Mouse (Mus musculus): ENCODE data around the gene Ptpn22. TPM values are rescaled to one million over a fixed set of nuclear protein-coding genes. Genes with fewer than 3 reads are reported as not detected.

Gene Ptpn22
- total and polyA plus RNA-seq, 2 experiments from 2014 or later = 0.31 to 0.40 TPM

DNA sequence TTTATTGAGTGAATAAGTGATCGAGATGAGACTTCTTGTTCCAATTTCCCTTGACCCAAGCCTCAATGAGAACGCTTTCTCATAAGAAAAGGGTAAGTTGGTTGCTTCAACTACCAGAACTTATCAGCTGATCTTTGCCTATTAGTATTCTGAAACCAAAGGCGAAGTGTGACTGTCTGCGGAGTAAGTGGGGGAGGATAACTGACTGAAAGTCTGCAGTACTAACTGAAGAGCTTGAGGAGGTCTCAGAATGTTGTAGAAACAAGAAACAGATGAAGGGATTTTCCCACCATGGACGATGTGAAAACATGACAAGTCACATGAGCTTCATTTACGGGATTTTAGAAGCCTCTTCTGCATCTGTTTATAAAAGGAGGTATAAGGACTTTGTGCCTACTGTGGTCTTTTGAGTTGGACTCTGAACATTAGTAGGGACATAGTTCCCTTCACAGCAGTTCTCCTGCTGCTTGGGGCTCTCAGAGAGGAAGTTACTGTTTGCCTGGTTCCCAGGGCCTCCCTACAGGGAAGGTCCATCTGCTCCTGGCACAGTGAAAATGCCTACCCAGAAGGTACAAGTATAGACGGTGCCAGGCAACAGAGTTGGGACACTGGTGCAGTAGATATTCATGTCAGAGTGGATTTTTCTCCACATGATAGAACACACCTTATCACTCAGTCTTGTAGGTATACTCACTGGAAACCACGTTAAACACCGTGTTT lies 8.8 kb upstream of the Ptpn22 start:
- DNase-seq (ENCODE audit: low spot score) (peak; percentile 10), ATAC-seq (no peak)
- H3K4me1 ChIP-seq (ENCODE audit: insufficient read depth, low read length) = no peaks in the 10 kb centered on the region
- H3K4me3 ChIP-seq (ENCODE audit: low read length) = no peak overlapping the region
- no peak overlapping the region for H3K9ac ChIP-seq (replicated peaks; ENCODE audit: low read length)
- H3K4me2 ChIP-seq (ENCODE audit: low read depth, low read length) = no peak overlapping the region
- H3K36me3 ChIP-seq (ENCODE audit: insufficient read depth, low read length) = no peaks in the 10 kb centered on the region
- H3K9me3 ChIP-seq (ENCODE audit: low read length) = no peaks in the 10 kb centered on the region
- H3K27me3 ChIP-seq (ENCODE audit: insufficient read depth, low read length) = no peaks in the 10 kb centered on the region
- WGBS = 77% methylated on average over 9 of the region's 9 CpGs
- no peak overlapping the region for H3K27ac ChIP-seq
- TF ChIP-seq CTCF (IDR thresholded peaks at IDR 0.05; ENCODE audit: low read depth) = no peak

DNA sequence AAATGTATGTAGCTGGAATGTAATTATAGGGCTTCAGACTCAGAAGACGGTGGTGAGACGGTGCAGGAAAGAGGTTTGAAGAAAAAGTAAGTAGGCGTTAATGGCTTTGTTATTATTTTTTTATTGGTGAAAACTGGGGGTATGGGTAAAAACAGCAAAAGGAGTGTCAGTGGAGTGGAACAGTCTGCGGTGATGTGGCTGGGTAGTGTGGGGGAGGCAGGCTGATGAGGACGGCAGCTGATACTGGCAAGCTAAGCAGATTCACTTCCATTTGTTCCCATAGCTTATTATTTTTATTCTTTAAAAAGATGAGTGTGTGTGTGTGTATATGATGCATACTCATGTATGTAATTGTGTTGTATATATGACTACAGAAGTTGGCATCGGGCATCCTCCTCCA lies 8.1 kb upstream of the Ptpn22 start:
- no peaks in the 10 kb centered on the region for H3K36me3 ChIP-seq (ENCODE audit: insufficient read depth, low read length)
- TF ChIP-seq CTCF (IDR thresholded peaks at IDR 0.05; ENCODE audit: low read depth) = no peak
- no peaks in the 10 kb centered on the region for H3K27me3 ChIP-seq (ENCODE audit: insufficient read depth, low read length)
- no peaks in the 10 kb centered on the region for H3K9me3 ChIP-seq (ENCODE audit: low read length)
- 88% methylated on average over 6 of the region's 6 CpGs for WGBS
- H3K4me1 ChIP-seq (ENCODE audit: insufficient read depth, low read length) = no peaks in the 10 kb centered on the region
- H3K27ac ChIP-seq = no peak overlapping the region
- no peak for ATAC-seq
- no peak overlapping the region for H3K9ac ChIP-seq (replicated peaks; ENCODE audit: low read length)
- no peak for DNase-seq (ENCODE audit: low spot score)
- H3K4me2 ChIP-seq (ENCODE audit: low read depth, low read length) = no peak overlapping the region
- H3K4me3 ChIP-seq (ENCODE audit: low read length) = no peak overlapping the region

DNA sequence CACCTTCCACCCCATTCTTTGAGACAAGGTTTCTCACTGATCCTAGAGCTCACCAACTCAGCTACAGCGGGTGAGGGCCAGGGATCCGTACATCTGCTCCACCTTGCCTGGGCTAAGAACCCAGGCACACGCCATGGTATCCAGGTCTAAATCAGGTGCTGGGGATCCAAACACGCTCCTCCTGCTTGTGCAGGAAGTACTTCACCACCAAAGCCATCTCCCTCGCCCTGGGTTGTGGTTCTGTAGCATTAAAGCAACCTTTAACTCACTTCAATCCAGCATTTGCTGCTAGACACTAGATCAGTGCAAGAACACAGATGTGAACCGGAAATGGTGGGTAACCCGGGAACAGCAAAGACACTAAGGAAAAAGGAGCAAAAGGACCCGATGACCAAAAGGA lies 7.7 kb upstream of the Ptpn22 start:
- ATAC-seq (no peak), DNase-seq (ENCODE audit: low spot score) (no peak)
- no peaks in the 10 kb centered on the region for H3K36me3 ChIP-seq (ENCODE audit: insufficient read depth, low read length)
- no peaks in the 10 kb centered on the region for H3K4me1 ChIP-seq (ENCODE audit: insufficient read depth, low read length)
- TF ChIP-seq CTCF (IDR thresholded peaks at IDR 0.05; ENCODE audit: low read depth) = no peak
- H3K27me3 ChIP-seq (ENCODE audit: insufficient read depth, low read length) = no peaks in the 10 kb centered on the region
- no peaks in the 10 kb centered on the region for H3K9me3 ChIP-seq (ENCODE audit: low read length)
- no peak overlapping the region for H3K9ac ChIP-seq (replicated peaks; ENCODE audit: low read length)
- no peak overlapping the region for H3K4me3 ChIP-seq (ENCODE audit: low read length)
- H3K27ac ChIP-seq = no peak overlapping the region
- no peak overlapping the region for H3K4me2 ChIP-seq (ENCODE audit: low read depth, low read length)
- 87% methylated on average over 8 of the region's 8 CpGs for WGBS

DNA sequence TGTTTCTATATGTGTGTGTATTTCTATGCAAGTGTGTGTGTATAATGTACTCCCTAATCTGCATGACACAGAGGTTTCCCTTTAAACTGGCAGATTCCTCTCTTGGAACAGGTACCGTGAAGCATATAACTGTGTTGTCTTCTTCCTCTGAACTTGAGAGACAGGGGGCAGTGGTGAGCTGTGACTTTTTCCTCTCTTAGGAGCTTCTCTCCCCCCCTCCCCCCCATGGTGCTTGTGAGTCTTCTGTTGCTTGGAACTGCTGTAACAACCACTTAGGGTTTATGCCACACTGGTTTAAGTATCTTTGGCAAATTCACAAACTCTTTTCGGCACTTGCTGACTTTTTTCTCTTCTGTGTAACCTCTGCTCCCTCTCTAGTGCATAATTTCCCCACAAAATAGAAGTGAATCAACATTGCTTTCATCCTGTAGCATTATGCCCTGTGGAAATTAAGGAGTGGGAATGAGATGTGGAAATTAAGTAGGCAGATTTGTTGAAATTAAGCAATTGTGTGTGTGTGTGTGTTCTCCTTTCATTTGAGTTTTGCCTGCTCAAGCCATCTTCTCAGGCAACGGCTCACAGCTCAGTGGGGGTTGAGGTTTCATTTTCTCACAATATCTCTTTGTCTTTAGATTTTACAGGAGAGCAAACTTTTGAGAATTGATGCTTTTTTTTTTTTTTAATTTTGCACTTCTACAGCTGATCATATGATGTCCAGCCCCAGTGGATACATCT lies 6.9 kb upstream of the Ptpn22 start:
- no peak overlapping the region for H3K9ac ChIP-seq (replicated peaks; ENCODE audit: low read length)
- 49% methylated on average over 3 of the region's 3 CpGs for WGBS
- H3K27me3 ChIP-seq (ENCODE audit: insufficient read depth, low read length) = no peaks in the 10 kb centered on the region
- peak; percentile 66 for TF ChIP-seq CTCF (IDR thresholded peaks at IDR 0.05; ENCODE audit: low read depth)
- ATAC-seq (peak; percentile 58; the same call in 1 of the 2 replicates), DNase-seq (ENCODE audit: low spot score) (peak; percentile 64)
- H3K9me3 ChIP-seq (ENCODE audit: low read length) = no peaks in the 10 kb centered on the region
- no peak overlapping the region for H3K27ac ChIP-seq
- no peaks in the 10 kb centered on the region for H3K36me3 ChIP-seq (ENCODE audit: insufficient read depth, low read length)
- H3K4me3 ChIP-seq (ENCODE audit: low read length) = no peak overlapping the region
- no peak overlapping the region for H3K4me2 ChIP-seq (ENCODE audit: low read depth, low read length)
- H3K4me1 ChIP-seq (ENCODE audit: insufficient read depth, low read length) = no peaks in the 10 kb centered on the region

DNA sequence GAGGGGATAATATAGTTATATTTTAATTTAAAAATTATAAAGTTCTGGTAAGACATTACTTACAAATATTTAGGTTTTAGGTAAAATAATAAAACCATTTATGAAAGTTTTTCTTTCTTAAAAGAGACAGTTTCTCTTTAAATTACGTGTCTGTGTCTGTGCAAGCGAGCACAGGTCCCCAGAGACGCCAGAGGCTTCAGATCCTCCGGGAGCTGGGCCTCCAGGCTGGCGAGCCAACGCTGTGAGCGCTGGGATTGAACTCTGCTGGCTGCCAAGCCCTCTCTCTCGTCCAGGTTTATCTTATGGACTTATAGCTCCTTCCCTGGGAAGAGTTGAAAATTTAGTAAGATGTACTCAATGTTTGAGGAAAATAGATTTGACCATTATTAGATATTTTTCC lies 5.8 kb upstream of the Ptpn22 start:
- no peaks in the 10 kb centered on the region for H3K27me3 ChIP-seq (ENCODE audit: insufficient read depth, low read length)
- H3K9me3 ChIP-seq (ENCODE audit: low read length) = no peaks in the 10 kb centered on the region
- no peaks in the 10 kb centered on the region for H3K4me1 ChIP-seq (ENCODE audit: insufficient read depth, low read length)
- H3K4me2 ChIP-seq (ENCODE audit: low read depth, low read length) = no peak overlapping the region
- ATAC-seq = no peak
- H3K4me3 ChIP-seq (ENCODE audit: low read length) = no peak overlapping the region
- no peak for TF ChIP-seq CTCF (IDR thresholded peaks at IDR 0.05; ENCODE audit: low read depth)
- DNase-seq (ENCODE audit: low spot score) = peak; percentile 48
- no peaks in the 10 kb centered on the region for H3K36me3 ChIP-seq (ENCODE audit: insufficient read depth, low read length)
- 51% methylated on average over 8 of the region's 8 CpGs for WGBS
- no peak overlapping the region for H3K27ac ChIP-seq
- H3K9ac ChIP-seq (replicated peaks; ENCODE audit: low read length) = no peak overlapping the region

DNA sequence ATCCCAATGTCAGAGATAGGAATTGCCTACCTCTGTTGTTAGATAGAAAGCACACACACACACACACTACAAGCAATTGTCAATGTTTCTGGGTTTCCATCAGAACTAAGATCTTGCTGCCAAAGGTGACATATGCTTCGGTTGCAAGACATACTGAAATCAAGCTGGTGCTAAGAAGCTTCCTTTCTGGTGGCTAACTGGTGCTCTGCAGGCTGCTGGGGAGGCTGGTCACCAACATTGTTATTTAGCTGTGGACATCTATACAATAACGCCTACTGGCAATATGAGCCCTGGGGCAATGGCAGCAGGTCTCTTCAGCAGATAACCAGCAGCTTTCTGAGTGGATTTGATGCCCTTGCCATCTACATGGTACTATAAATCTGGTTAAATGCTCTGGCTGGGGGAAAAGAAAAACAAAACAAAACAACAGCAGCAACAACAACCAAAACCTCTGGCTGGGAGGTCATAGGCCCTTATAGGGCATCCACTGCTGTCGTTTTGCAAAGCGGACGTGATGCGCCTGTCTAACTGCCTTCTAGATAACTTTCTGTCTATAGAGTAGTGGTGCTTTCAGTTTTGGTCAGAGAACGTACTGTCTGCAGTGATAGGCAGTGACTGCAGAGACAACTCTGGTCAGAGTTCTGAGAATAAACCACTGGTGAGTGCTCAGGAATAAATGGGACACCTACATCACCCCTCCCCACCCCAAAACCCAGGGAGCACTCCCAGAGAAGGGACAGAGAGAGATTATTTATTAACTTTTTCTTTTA lies 2.4 kb upstream of the Ptpn22 start:
- H3K4me1 ChIP-seq (ENCODE audit: insufficient read depth, low read length) = no peaks in the 10 kb centered on the region; the same call in 1 of the 2 replicates
- no peaks in the 10 kb centered on the region for H3K27me3 ChIP-seq (ENCODE audit: insufficient read depth, low read length)
- no peaks in the 10 kb centered on the region for H3K36me3 ChIP-seq (ENCODE audit: insufficient read depth, low read length)
- no peak overlapping the region for H3K4me2 ChIP-seq (ENCODE audit: low read depth, low read length)
- TF ChIP-seq CTCF (IDR thresholded peaks at IDR 0.05; ENCODE audit: low read depth) = no peak
- H3K9ac ChIP-seq (replicated peaks; ENCODE audit: low read length) = no peak overlapping the region
- no peaks in the 10 kb centered on the region for H3K9me3 ChIP-seq (ENCODE audit: low read length)
- WGBS = 92% methylated on average over 7 of the region's 7 CpGs
- DNase-seq (ENCODE audit: low spot score) (no peak), ATAC-seq (no peak)
- no peak overlapping the region for H3K4me3 ChIP-seq (ENCODE audit: low read length)
- no peak overlapping the region for H3K27ac ChIP-seq
